Mouse (Mus musculus) adrenal gland, adult 10 weeks (tissue): Measurements from ENCODE around the gene Gm49368. TPM values are rescaled to one million over a fixed set of nuclear protein-coding genes. Genes with fewer than 3 reads are reported as not detected.

Experiments
- polyA plus RNA-seq: library from polyadenylated mRNA; stranded (reverse); fragments of 350-450 nt; fragmentation: Illumina TruSeq; extraction: RNeasy Lipid Tissue Mini Kit (QIAGEN cat#74804); gene quantifications from one replicate; pipeline ENCODE4 v1.2.3, GENCODE M21; 2014; ENCODE audit warnings: low read depth, low replicate concordance

Gene Gm49368
- polyA plus RNA-seq, result not detected

GRCm38 (mm10) chr7:128062456-128062855, at the start of gene Gm49368, which contains the start of gene Itgam:
TSS of gene Gm49368 (plus strand) at chr7:128062683.
TSS of gene Itgam (plus strand) at chr7:128062640.

GRCm38 (mm10) chr7:128128741-128129720, 66.5 kb downstream of the Gm49368 start, which contains the start of gene Itgax:
TSS of gene Itgax (plus strand) at chr7:128129547.

GRCm38 (mm10) chr7:128154076-128154475, 91.6 kb downstream of the Gm49368 start, which contains the start of gene Itgad:
TSS of gene Itgad (plus strand) at chr7:128154376.

Other genes with a start within 250 kb of the Gm49368 start
- gene Stx4a, start 238.4 kb upstream of the Gm49368 start, polyA plus RNA-seq, result 16.9 TPM
- 0.93 TPM for gene Stx1b, start 238.1 kb upstream of the Gm49368 start, polyA plus RNA-seq
- 7.7 TPM for gene Zfp646, start 186.5 kb upstream of the Gm49368 start, polyA plus RNA-seq
- 3.4 TPM for gene Zfp668, start 185.9 kb upstream of the Gm49368 start, polyA plus RNA-seq
- gene Prss53, start 171.7 kb upstream of the Gm49368 start, polyA plus RNA-seq, result not detected
- not detected for gene Gm21974, start 167.2 kb upstream of the Gm49368 start, polyA plus RNA-seq
- gene Vkorc1, start 167.1 kb upstream of the Gm49368 start, polyA plus RNA-seq, result 40.1 TPM
- 4.7 TPM for gene Bckdk, start 158.6 kb upstream of the Gm49368 start, polyA plus RNA-seq
- 8.5 TPM for gene Kat8, start 150.2 kb upstream of the Gm49368 start, polyA plus RNA-seq
- gene Prss8, start 132.6 kb upstream of the Gm49368 start, polyA plus RNA-seq, result not detected
- not detected for gene Prss36, start 116.0 kb upstream of the Gm49368 start, polyA plus RNA-seq
- gene Fus, start 95.2 kb upstream of the Gm49368 start, polyA plus RNA-seq, result 456 TPM
- 2.3 TPM for gene Pycard, start 68.8 kb upstream of the Gm49368 start, polyA plus RNA-seq
- not detected for gene Trim72, start 58.7 kb upstream of the Gm49368 start, polyA plus RNA-seq
- 4.1 TPM for gene Itgam, start within 50 bp of the Gm49368 start, polyA plus RNA-seq
- 0.99 TPM for gene Itgax, start 66.9 kb downstream of the Gm49368 start, polyA plus RNA-seq
- not detected for gene Itgad, start 91.7 kb downstream of the Gm49368 start, polyA plus RNA-seq
- not detected for gene Cox6a2, start 143.7 kb downstream of the Gm49368 start, polyA plus RNA-seq
- 0.70 TPM for gene Armc5, start 174.7 kb downstream of the Gm49368 start, polyA plus RNA-seq
- gene 9130023H24Rik, start 175.3 kb downstream of the Gm49368 start, polyA plus RNA-seq, result 5.8 TPM
- 3.3 TPM for gene Tgfb1i1, start 184.1 kb downstream of the Gm49368 start, polyA plus RNA-seq
- not detected for gene Slc5a2, start 203.0 kb downstream of the Gm49368 start, polyA plus RNA-seq
- gene BC017158, start 235.5 kb downstream of the Gm49368 start, polyA plus RNA-seq, result 4.4 TPM